Mouse (Mus musculus) adrenal gland, postnatal 10 days (tissue): Measurements from ENCODE around the gene Papln. TPM values are rescaled to one million over a fixed set of nuclear protein-coding genes. Genes with fewer than 3 reads are reported as not detected.

Experiments
- DNase-seq: peaks from one replicate; pipeline ENCODE4 v3.0.0; 2021; ENCODE audit warnings: mixed read lengths
- total RNA-seq, 2 experiments: library from RNA; stranded (reverse); gene quantifications; 2 replicates each; pipeline ENCODE4 v1.2.3; 2021

Papln gene
- total RNA-seq, 2 experiments from 2014 or later = 7.1 to 9.1 TPM

- no peak for DNase-seq
These were observed 4.4 kb downstream of the Papln start for GRCm38 (mm10) chr12:83767833-83768232.

DNA sequence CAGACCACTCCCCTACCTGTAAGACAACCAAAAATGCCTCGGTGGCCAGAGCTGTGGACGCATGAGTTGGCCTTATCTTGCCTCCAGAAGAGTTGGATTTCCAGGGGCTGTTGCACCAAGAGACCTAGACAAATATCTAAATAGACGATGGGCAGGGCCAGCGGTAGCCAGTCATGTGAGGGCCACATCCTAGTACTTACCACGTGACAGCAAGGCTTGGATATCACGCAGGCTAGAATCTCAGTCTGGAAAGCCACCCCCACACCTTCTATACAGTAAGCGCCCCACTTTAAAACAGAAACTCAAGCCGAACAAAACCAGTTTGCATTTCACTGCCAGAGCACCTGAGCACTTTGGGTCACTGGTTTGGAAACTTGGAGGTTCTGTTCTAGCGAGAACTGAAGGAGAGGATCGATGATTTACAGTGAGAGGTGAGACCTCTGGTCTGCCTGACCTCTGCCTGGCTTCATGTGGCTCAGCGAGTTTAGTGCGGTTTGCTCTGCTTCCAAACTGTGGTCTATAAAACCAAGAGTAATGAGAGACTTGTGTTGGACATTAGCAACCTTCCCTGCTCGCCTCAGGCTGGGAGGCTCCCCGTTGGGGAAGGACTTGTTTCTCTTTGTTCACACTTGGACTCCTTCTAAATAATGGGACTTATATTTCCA lies 4.9 kb downstream of the Papln start:
- no peak for DNase-seq

GRCm38 (mm10) chr12:83770418-83771256 lies 7.2 kb downstream of the Papln start:
- peak; percentile 86 for DNase-seq

DNA sequence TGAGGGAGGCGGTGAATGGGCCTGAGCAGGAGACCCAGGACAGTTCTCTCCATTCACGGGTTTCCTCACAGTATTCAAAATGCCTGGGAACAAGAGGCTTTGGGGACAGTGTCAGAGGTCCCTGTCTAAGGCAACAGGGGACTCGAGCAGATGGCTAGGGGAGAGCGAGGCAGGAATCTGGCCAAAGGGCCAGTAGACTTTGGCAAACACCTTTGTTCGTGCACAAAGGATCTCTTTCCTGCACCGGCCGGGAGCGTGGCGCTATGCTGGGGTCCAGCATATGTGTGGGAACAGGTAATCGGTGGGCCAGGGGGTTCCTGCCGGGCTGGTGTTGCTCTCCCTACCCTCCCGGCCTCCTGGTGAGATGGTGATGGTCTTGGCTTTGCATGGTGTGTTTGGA lies 12.2 kb downstream of the Papln start:
- DNase-seq = no peak

- DNase-seq = no peak
These were observed 13.3 kb downstream of the Papln start for GRCm38 (mm10) chr12:83776766-83777165.

DNA sequence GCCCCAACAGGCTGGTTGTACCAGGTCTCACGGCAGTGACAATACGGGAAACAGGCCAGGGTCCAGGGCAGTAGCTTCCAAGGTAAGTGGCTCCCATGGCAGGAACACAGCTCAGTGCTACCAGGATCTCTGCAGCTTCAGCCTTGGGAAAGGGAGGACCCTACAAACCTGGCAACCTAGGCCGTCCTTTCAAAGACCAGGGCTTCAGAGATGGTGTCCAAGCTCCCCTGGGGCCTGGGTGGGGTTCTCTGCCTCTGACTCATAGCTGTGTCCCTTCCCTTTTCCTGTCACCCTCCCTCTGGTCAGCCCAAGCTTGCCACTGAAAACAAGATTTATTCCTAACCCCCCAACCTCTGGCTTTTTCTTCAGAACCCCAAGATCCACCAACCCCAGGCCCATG lies 16.7 kb downstream of the Papln start:
- no peak for DNase-seq

DNA sequence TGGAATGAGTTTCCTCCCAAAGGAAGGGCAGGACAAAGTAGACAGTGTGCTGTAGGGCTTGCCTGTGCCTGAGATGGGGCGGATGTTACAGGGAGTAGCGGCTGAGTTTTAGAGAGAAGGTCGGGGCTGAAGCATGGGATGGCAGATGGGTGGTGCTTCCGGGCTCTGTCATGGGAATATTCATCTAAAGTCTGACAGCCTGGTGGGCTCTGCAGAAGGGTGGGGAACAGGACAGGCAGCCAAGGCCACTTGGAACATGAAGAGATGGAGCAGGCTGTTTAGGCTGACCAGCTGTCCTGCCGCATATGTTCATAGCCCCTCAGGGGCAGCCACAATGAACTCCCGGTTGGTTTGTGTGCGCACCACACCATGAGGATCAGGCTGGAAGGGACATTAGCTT lies 17.8 kb downstream of the Papln start:
- DNase-seq = no peak

DNA sequence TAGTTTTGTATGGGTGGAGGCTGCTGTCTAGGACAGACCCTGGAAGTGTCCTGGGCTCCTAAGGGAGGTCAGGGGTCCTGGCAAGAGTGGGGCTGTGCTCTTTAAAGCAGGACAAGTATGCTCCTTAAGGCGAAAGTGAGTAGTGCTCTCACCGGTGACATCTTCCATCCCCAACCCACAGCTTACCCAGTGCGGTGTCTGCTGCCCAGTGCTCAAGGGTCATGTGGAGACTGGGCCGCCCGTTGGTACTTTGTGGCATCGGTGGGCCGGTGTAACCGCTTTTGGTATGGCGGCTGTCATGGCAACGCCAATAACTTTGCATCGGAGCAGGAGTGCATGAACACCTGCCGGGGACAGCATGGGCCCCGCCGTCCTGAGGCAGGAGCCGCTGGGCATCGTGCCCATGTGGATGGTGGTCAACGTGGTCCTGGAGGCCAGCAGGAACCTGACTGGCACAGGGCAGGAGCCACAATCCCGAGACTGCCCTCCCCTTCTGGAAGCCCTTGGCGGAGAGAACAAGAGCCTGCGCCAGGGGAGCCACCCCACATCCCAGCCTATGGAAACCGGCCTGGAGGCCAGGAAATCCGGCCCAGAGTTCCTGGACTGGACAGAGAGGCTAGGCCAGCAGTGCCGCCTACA lies 18.3 kb downstream of the Papln start:
- no peak for DNase-seq

- no peak for DNase-seq
These were observed 19.2 kb downstream of the Papln start for GRCm38 (mm10) chr12:83782669-83783068.

- DNase-seq = no peak
These were observed 21.9 kb downstream of the Papln start for GRCm38 (mm10) chr12:83785305-83785704.

DNA sequence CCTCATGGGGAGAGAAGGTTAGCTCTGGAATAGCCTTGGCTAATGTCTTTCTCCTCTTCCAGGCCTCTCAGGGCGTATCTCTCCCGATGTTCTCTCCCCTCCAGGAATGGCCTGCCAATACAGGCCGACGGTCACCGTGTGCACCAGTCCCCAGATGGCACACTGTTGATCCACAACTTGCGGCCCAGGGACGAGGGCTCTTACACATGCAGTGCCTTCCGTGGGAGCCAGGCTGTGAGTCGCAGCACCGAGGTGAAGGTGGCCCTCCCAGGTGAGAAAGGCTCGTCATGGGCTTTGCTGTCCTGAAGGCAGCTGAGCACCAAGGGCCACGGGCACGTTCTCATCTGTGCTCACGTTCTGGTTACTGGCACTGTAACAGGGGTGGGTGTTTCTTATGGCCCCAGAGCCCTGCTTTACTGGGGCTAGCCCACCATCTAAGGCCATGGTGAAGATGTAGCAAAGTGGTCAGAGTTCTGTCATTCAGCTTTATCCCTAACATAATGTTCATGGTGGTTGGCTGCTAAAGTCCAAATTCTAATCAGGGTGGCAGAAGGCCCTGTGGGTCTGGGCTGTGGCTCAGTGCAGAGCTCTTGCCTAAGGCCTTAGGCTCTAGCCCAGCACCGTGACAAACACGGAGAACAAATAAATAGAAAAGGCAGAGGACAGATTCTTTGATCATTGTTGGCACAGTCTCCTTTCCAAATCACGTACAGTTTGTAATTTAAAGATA lies 25.8 kb downstream of the Papln start:
- no peak for DNase-seq

- DNase-seq = no peak
These were observed 26.3 kb downstream of the Papln start for GRCm38 (mm10) chr12:83789781-83790140.

DNA sequence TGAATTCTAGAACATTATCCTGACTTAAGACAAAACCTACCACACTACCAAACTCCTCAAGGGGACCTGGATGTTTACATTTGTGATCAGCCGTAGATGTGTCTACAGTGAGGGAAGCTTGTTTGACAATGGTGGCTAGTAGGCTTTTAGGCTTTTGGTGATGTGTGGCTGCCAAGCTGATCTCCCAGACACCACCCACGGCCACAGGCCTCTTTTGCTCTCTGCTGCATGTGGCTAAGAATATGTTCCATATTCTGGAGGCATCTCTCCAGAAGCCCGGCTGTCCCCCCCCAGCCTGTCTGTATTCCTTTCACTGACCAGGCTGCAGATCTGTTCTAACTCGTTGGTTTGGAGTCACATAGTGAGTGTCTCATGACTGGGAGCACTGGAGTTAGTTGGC lies 27.3 kb downstream of the Papln start:
- DNase-seq = no peak

GRCm38 (mm10) chr12:83791737-83792136 lies 28.3 kb downstream of the Papln start:
- peak; percentile 57 for DNase-seq

DNA sequence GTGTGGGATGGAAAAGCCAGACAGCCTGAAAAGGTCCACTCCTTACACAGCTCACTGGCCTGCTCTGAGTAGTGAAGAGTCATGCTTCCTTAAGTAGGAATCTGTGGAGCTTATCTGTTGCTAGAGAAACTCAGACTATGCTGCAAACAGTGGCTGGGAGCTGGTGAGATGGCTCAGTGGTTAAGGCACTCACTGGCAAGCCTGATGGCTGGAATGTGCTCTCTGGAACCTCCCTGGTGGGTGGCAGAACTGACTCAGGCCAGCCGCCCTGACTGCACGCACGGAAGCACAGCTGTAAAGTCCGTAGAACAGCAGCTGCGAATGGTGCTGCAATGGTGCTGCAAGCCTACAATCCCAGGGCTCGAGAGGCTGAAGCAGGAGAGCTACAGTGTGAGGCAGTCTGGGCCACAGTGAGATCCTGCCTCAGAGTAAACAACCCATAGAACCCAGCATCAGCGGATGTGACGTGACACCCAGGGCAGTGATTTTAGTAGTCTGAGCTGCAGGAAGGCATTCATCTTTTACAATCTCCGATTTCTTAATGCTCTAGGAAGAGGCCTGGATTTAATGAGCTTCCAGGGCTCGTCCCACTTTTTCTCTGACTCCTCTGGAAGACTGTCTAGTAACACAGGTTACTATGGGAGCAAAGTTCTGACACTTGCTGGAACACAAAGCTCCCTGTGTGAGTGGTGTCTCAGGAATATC lies 29.4 kb downstream of the Papln start:
- no peak for DNase-seq

- DNase-seq = peak; percentile 74
These were observed 31.6 kb downstream of the Papln start for GRCm38 (mm10) chr12:83795051-83795450.

GRCm38 (mm10) chr12:83795586-83795985 lies 32.2 kb downstream of the Papln start:
- no peak for DNase-seq

GRCm38 (mm10) chr12:83798313-83798712 lies 34.9 kb downstream of the Papln start:
- no peak for DNase-seq

DNA sequence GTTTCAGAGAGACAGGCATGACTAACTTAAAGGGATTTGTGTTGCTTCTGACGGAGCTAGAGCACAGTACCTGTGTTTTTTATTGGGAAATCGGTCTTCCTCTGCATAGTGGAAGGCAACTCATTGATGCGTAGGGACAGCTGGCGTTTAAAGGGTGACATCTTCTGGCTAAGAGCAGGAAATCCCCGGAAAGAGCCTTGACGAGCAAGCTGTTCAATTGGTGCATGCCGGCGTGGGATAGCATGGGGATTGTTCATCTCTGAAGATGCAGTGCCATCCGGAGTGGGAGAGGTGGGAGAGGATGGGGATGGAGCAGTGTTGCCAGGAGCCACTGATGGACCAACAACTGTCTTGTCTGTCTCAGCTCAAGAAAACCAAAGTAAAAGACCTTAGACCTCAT lies 37.5 kb downstream of the Papln start:
- no peak for DNase-seq

- peak; percentile 32 for DNase-seq
These were observed 40.2 kb downstream of the Papln start for GRCm38 (mm10) chr12:83803641-83804040.

DNA sequence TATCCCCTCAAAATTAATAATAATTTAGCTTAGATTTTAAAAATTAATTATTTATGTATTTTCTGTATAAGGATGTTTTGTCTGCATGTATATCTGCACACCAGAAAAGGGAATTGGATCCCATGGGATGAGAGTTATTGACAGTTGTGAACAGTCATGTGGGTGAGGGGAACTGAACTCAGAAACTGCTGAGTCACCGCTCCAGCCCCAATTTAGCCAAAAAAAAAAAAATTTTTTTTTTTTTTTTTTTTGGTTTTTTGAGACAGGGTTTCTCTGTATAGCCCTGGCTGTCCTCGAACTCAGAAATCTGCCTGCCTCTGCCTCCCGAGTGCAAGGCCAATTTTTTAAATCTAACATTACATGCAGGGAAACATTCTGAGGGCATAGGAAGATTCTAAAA lies 48.5 kb downstream of the Papln start:
- DNase-seq = no peak

GRCm38 (mm10) chr12:83816616-83817015 lies 53.2 kb downstream of the Papln start:
- no peak for DNase-seq
